Mouse (Mus musculus) adrenal gland (tissue): ENCODE data around the gene Cep290.

Experiments used
- intact Hi-C: fragments of 180-260 bp; cut with DNase I; formaldehyde crosslinking; loops from one replicate; pipeline ENCODE4 v1.15.1; 2025

The Cep290 gene

DNA sequence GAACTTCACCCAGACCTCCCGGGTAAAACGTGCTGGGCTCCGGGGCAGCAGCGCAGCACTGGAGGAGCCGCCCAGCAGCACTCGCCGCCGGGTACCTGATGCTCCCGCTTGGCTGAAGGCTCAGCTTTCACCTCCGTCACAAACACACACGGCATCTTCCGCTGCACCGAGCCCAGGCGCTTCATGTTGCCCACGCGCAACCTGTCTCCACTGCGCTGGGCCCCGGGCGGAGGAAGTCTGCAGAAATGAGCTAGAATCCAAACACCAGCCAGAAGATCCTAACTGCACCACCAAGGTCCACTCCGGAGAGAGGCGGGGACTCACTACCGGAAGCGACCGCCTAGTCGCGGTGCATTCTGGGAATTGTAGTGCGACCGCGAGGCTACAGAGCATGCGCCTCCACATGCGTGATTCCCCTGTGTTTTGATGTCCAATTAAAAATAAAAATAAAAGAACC is 101.6 kb downstream of the Cep290 start:
- intact Hi-C loops = no loop called here

DNA sequence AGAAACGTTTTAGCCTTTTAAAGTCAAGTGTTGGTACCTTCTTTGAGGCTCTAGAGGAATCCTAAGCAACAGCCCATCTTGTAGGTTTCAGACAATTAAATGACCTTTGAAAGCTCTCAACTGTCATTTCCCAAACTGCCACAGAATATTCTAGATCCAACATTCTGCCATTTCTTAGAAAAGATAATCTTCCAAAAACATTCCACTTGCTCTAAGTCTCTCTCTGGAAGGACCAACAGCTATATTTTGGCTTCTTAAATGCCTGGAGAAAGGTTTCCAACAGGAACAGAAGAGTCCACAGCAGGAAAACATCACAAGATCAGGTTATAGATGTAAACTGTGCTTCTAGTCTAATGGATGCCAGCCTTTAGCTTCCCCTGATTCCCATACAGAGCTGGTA is 103.0 kb downstream of the Cep290 start, which contains the start of the genes 4930430F08Rik and 1700017N19Rik:
4930430F08Rik (minus strand) TSS at position 101 of the 400 bp plus-strand sequence.
1700017N19Rik (plus strand) TSS at position 162 of the 400 bp plus-strand sequence.
- intact Hi-C loops = no loop called here

DNA sequence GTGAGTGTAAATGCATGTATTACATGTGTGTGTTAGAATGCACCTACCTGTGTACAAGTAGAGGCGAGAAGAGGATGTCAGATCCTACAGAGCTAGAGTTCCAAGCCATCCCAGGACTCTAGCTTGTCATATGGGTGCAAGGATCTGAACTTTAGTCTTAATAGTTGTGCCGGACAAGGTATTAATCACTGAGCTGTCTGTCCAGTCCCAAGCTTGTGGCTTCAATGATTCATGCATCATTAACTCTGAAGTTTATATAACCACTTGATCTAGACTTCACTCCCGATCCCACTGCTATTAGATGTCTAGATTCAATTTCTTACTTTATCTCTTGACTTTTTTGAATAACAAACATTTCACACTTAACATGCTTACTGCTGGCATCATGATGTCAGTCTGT is 111.0 kb downstream of the Cep290 start:
- intact Hi-C loops = no loop called here

DNA sequence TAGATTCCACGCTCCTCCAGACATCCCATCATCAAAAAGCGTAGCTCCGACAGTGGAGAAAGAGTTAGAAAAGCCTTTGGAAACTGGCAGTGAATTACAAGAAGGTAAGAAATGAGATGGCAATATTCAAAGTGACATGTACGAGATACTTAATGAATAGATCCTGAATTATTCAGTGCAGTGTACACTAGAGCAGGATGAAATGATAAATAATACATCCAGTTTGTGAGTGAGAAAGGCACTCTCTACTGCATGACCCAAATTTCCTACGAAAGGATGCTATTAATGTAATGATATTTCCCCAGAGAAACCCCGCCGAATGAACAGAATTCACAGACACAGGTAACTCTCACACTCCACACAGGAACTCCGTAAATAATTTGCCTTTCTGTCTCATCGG is 116.2 kb downstream of the Cep290 start:
- intact Hi-C loops = no loop called here

DNA sequence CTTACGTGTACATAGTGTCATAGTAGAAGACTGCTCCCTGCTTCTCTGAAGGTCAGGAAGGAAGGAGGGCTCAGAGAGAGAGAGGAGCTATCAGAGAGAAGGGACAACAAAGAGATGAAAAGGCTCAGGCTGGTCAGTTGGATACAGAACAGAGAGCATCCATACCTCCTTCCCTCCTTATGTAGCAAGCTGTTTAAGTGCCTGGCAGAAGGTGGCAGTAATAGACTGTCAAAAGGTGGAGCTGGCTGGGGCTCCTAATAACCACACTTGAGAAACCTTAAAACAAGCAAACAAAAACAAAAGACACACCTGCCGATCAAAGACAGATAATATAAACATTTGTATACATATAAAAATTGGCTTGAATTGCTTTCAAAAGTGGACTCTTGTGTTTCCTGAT is 116.9 kb downstream of the Cep290 start:
- intact Hi-C loops = no loop called here

DNA sequence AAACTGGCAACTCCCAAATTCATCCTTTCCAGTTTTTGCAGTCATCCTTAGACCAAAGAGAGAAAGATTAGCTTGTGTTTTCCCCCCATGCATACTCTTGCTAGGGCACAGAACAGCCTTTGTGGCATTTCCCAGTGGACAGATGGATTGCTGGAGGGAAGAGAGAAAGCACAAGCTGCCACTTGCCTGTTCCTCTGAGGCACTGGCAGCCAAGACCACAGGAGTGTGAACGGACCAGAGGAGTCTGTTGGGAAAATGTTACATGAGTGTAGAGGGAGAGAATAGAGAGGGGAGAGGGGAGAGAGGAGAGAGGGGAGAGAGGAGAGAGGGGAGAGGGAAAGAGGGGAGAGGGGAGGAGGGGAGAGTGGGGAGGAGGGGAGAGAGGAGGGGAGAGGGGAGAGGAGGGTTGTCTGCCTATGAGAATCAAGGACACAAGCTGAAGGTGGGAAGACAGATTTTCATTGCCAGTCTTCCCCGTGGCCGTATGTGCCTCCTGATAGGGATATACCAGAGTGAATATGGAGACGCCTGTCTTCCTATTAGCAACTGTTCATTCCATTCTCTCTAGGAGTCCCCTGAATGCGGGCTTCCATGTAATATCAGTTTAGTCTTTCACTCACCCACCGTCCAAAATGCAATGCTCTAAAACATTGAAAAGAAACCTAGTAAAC is 130.0 kb downstream of the Cep290 start:
- intact Hi-C loops = no loop called here

DNA sequence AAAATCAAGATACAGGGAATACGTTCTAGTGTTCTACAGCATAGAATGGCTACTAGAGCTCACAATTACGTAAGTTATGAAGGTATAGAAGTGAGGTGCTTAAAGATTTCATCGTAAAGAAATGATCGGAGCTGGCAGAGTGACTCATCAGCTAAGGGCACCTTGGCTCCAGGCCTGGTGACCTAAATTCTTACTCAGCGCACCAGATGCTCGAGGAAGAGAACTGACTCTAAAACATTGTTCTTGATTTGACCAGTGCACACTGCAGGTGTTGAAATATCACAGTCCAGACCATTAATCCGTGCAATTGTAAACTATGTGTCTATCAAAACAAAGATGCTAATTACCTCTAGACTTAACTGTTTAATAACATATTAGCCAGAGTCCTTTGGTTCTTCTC is 132.1 kb downstream of the Cep290 start:
- intact Hi-C loops = no loop called here

DNA sequence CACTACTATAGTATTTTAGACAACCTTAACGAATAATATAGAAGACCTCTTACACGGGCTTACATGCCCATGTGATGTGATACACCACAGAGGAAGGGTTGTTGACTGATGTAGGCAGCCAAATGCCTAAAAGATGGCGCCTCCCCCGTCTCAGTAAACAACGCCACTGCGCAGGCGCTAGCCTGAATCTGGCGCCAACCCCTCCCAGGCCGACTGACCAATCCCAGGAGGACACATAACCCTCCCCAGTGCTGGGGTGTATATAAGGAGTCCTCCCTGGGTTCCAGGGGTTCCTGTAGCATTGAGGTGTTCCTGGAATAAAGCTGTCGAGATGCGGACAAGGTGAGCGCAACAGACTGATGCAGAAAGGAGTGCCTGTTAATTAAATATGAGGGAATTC is 132.7 kb downstream of the Cep290 start:
- intact Hi-C loops = no loop called here

DNA sequence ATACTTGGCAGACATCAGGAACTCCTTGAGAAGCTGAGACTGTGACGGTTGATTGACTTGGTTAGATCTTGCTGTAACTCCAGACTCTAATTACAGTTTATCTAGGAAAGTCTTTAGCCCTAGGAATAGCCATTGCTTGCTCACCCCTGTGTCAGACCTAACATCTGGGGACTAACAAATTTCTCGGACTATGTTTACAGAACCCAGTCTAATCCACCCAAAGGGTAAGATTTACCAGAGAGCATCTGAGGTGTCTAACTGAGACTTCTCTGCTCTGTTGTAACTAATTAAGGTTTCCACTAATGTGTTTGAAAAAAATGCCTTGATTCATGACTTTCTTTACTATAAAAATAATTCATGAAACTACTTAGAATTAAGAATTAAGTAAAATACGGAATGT is 135.1 kb downstream of the Cep290 start:
- intact Hi-C loops = no loop called here
